Comparison of ENCODE assay signal across 8 mouse cellular contexts in genomic region chr1:38799304-38799703, GRCm38 (mm10). TPM values are rescaled to one million over a fixed set of nuclear protein-coding genes. Genes with fewer than 3 reads are reported as not detected.
DNase-seq lines count a peak whose midpoint lies in the region; ATAC-seq lines count a peak whose summit lies in the region.

No protein-coding gene starts in this region.

- H3K27ac ChIP-seq in midbrain, embryonic 10.5 days (replicated peaks): no peak overlapping the region
- H3K27ac ChIP-seq in midbrain, embryonic 11.5 days (ENCODE audit: low read depth, low read length): no peak overlapping the region
- no peak overlapping the region for H3K27ac ChIP-seq in embryonic facial prominence, embryonic 11.5 days (replicated peaks; ENCODE audit: low read depth, low read length)

- WGBS in midbrain, embryonic 10.5 days: 45% methylated on average over 3 of the region's 3 CpGs
- 41% methylated on average over 3 of the region's 3 CpGs for WGBS in midbrain, embryonic 11.5 days
- whole genome bisulfite sequencing in embryonic facial prominence, embryonic 11.5 days: 46% methylated on average over 3 of the region's 3 CpGs

- H3K27me3 ChIP-seq in midbrain, embryonic 10.5 days (ENCODE audit: low read depth, poor library complexity, severe bottlenecking): no peaks in the 10 kb centered on the region
- no peaks in the 10 kb centered on the region; the same call in 1 of the 2 replicates for H3K27me3 ChIP-seq in midbrain, embryonic 11.5 days (ENCODE audit: control insufficient read depth, insufficient read depth, low read length)
- H3K27me3 ChIP-seq in embryonic facial prominence, embryonic 11.5 days (ENCODE audit: control insufficient read depth, insufficient read depth, low read length): no peaks in the 10 kb centered on the region

- no peak for ATAC-seq in cerebellum, adult (ENCODE audit: insufficient number of reproducible peaks, low FRiP score, low TSS enrichment)
- no peak for ATAC-seq in midbrain, embryonic 11.5 days (ENCODE audit: low FRiP score)
- ATAC-seq in embryonic facial prominence, embryonic 11.5 days (replicated peaks; ENCODE audit: insufficient number of reproducible peaks, low FRiP score, low TSS enrichment, low read depth): no peak
- peak; percentile 71 for ATAC-seq in megakaryocyte progenitor cell, adult 5-6 weeks (replicated peaks; ENCODE audit: poor library complexity)

- no peak overlapping the region for H3K9ac ChIP-seq in midbrain, embryonic 11.5 days (ENCODE audit: low read length)
- no peak overlapping the region for H3K9ac ChIP-seq in embryonic facial prominence, embryonic 11.5 days (replicated peaks; ENCODE audit: low read length)

- no peak overlapping the region for H3K4me3 ChIP-seq in midbrain, embryonic 10.5 days
- H3K4me3 ChIP-seq in midbrain, embryonic 11.5 days (ENCODE audit: low read depth, low read length): no peak overlapping the region
- no peak overlapping the region for H3K4me3 ChIP-seq in embryonic facial prominence, embryonic 11.5 days (ENCODE audit: low read depth, low read length)

- peak; percentile 52 to 64 for DNase-seq in cerebellum, postnatal 14 days
- peak; percentile 27 for DNase-seq in midbrain, embryonic 10.5 days (ENCODE audit: low spot score)
- no peak for DNase-seq in midbrain, embryonic 11.5 days (ENCODE audit: low spot score, missing footprints)
- peak; percentile 70 for DNase-seq in embryonic facial prominence, embryonic 11.5 days (ENCODE audit: low spot score)
- no peak for DNase-seq in c-Kit-positive CD71-positive TER-119-positive erythroid progenitor cells, embryonic 14.5 days (ENCODE audit: low spot score)
- no peak for DNase-seq in right cerebral cortex, postnatal 14 days

- no peaks in the 10 kb centered on the region for H3K9me3 ChIP-seq in midbrain, embryonic 10.5 days (replicated peaks)
- H3K9me3 ChIP-seq in midbrain, embryonic 11.5 days (ENCODE audit: control insufficient read depth, low read length): no peaks in the 10 kb centered on the region
- H3K9me3 ChIP-seq in embryonic facial prominence, embryonic 11.5 days (replicated peaks; ENCODE audit: control insufficient read depth, low read length): no peaks in the 10 kb centered on the region

- H3K4me1 ChIP-seq in midbrain, embryonic 10.5 days: peaks cover 34% of the 10 kb centered on the region
- peaks cover 21% of the 10 kb centered on the region for H3K4me1 ChIP-seq in midbrain, embryonic 11.5 days (ENCODE audit: control insufficient read depth, insufficient read depth, low read length)
- H3K4me1 ChIP-seq in embryonic facial prominence, embryonic 11.5 days (ENCODE audit: control insufficient read depth, insufficient read depth, low read length): no peaks in the 10 kb centered on the region

- no peak overlapping the region for H3K4me2 ChIP-seq in midbrain, embryonic 11.5 days
- H3K4me2 ChIP-seq in embryonic facial prominence, embryonic 11.5 days (ENCODE audit: low read depth, low read length): no peak overlapping the region

- H3K36me3 ChIP-seq in midbrain, embryonic 10.5 days: peaks cover 45% of the 10 kb centered on the region
- H3K36me3 ChIP-seq in midbrain, embryonic 11.5 days (ENCODE audit: control insufficient read depth, insufficient read depth, low read length): peaks cover 2% of the 10 kb centered on the region; the same call in 1 of the 2 replicates
- no peaks in the 10 kb centered on the region for H3K36me3 ChIP-seq in embryonic facial prominence, embryonic 11.5 days (replicated peaks; ENCODE audit: control insufficient read depth, insufficient read depth, low read depth, low read length)

RNA-seq across cellular contexts. Expression of gene Lonrf2, which starts 37.2 kb away (rescaled TPM):
- polyA plus RNA-seq in midbrain, embryonic 10.5 days (2016; fragmentation: Nextera tagmentation; extraction: Ambion mirVana): 2.2 and 3.0 TPM in 2 replicates
- 4.2 TPM in 2 replicates for polyA plus RNA-seq in midbrain, embryonic 11.5 days (2014; fragmentation: Nextera tagmentation; extraction: Ambion mirVana)
- 2.0 and 2.3 TPM in 2 replicates for polyA plus RNA-seq in embryonic facial prominence, embryonic 11.5 days (2014; fragmentation: Nextera tagmentation; extraction: Ambion mirVana)
- total RNA-seq in megakaryocyte progenitor cell, adult 5-6 weeks (2015): not detected in 2 replicates
- 0.10 and 0.21 TPM in 2 replicates for total RNA-seq in megakaryocyte progenitor cell, adult 5-6 weeks (2017)

Comparison
In these comparisons a context has a peak if more than half of its experiments do, and no peak if none do; other contexts are left out.
1. DNase-seq: peak in cerebellum, postnatal 14 days (2 of 2), midbrain, embryonic 10.5 days (single experiment) and embryonic facial prominence, embryonic 11.5 days (single experiment); none in midbrain, embryonic 11.5 days (single experiment), c-Kit-positive CD71-positive TER-119-positive erythroid progenitor cells, embryonic 14.5 days (single experiment) and right cerebral cortex, postnatal 14 days (single experiment).